ENCODE assay signal across 21 mouse cellular contexts in genomic region chr12:25182680-25183079, GRCm38 (mm10).
"Had no signal": no experiment of that assay in that cellular context is flagged by ENCODE, and none has a peak within 500 bp of the region (broad histone marks: within the 10 kb centered on the region; RNA-seq: fewer than 3 reads in every experiment).

No protein-coding gene starts in this region.

- DNase-seq: kidney, adult 11 months; kidney, adult 8-10 months; kidney, postnatal 10 days; kidney, postnatal 36 days; layer of hippocampus, postnatal 36 days; left cerebral cortex, postnatal 4 days; liver; lung, adult 18-20 months; right cerebral cortex, adult 18-20 months; right cerebral cortex, postnatal 14 days; right cerebral cortex, postnatal 4 days; thymus, postnatal 25 days had no signal

- H3K9me3 ChIP-seq: kidney, embryonic 15.5 days; liver, embryonic 12.5 days; liver, embryonic 15.5 days; midbrain, embryonic 15.5 days; neural tube, embryonic 12.5 days; neural tube, embryonic 15.5 days had no signal

- H3K4me3 ChIP-seq: kidney, embryonic 15.5 days; limb, embryonic 13.5 days; liver, embryonic 12.5 days; liver, embryonic 15.5 days; midbrain, embryonic 12.5 days; midbrain, embryonic 15.5 days; neural tube, embryonic 12.5 days; neural tube, embryonic 15.5 days had no signal

- H3K4me1 ChIP-seq: kidney, embryonic 15.5 days; liver, embryonic 12.5 days; liver, embryonic 15.5 days; midbrain, embryonic 12.5 days; midbrain, embryonic 15.5 days; neural tube, embryonic 12.5 days had no signal

- H3K27me3 ChIP-seq: kidney, embryonic 15.5 days; limb, embryonic 13.5 days; liver, embryonic 12.5 days; liver, embryonic 15.5 days; midbrain, embryonic 12.5 days; midbrain, embryonic 15.5 days; neural tube, embryonic 12.5 days; neural tube, embryonic 15.5 days had no signal

- ATAC-seq: liver, embryonic 12.5 days; midbrain, embryonic 15.5 days had no signal

- H3K36me3 ChIP-seq: kidney, embryonic 15.5 days; limb, embryonic 13.5 days; liver, embryonic 12.5 days; liver, embryonic 15.5 days; midbrain, embryonic 12.5 days; midbrain, embryonic 15.5 days; neural tube, embryonic 12.5 days; neural tube, embryonic 15.5 days had no signal

- H3K27ac ChIP-seq: kidney, embryonic 15.5 days; limb, embryonic 13.5 days; liver, embryonic 12.5 days; liver, embryonic 15.5 days; macrophage; midbrain, embryonic 12.5 days; midbrain, embryonic 15.5 days; neural tube, embryonic 12.5 days; neural tube, embryonic 15.5 days had no signal

- H3K9ac ChIP-seq: kidney, embryonic 15.5 days; limb, embryonic 13.5 days; liver, embryonic 12.5 days; liver, embryonic 15.5 days; midbrain, embryonic 12.5 days; midbrain, embryonic 15.5 days; neural tube, embryonic 12.5 days; neural tube, embryonic 15.5 days had no signal

- H3K4me2 ChIP-seq: kidney, embryonic 15.5 days; limb, embryonic 13.5 days; liver, embryonic 12.5 days; liver, embryonic 15.5 days; midbrain, embryonic 12.5 days; midbrain, embryonic 15.5 days; neural tube, embryonic 12.5 days; neural tube, embryonic 15.5 days had no signal
